Mouse (Mus musculus): ENCODE measurements around the gene Cldn10.

Gene Cldn10

DNA sequence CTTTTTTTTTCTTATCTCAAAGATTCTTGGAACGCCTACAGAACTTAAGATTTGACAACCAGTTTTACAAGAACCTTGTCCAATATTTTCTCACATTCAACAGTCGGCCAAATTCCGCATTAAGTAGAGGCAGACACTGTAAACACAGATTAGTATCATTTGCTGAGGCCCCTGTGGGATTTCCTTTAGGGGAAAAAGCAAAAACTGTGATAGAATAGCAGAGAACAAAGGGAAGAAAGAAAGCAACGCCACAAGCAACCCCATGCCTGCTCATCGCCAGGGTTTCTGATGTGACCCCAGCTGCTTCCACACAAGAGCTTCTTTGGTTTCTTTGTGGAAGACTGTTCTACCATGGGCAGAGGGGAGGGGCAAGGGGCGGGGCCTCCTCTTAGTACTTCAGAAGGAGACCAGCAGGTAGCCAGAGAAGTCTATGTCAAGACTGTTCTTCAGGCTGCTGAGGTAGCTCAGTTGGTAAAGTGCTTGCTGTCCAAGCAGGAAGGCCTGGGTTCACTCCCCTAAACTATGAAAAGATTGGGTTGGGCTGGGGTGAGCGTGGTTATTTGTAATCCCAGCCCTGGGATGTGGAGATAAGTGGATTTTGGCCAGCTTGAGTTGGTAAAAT, 39.7 kb downstream of the Cldn10 start:
- DNase-seq (ENCODE audit: low read depth, low spot score): peak; percentile 55

DNA sequence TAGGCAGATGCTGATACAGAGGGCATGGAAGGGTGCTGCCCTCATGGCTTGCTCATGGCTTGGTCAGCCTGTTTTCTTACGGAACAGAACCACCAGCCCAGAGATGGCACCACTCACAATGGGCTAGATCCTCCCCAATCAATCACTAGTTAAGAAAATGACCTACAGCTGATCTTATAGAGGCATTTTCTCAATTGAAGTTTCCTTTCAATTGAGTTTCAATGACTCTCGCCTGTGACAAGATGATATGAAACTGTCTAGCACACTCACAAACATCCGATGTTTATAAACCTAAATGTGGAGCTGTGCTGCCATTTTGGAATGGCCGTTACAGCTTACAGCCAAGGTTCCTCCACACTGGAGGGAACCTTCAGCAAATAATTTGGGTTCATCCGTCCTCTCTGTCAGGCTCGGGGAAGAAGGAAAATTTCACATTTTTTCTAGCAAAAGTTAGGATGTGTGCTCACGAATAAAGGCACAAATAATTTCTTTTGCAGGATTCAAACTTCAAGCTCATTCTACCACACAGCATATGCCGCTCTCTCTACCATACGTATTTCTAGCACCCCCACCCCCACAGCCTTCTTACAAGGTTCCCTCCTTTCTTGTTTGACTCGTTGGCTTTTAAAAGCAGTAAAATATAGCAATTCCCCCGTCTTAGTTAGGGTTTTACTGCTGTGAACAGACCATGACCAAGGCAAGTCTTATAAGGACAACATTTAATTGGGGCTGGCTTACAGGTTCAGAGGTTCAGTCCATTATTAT, 41.8 kb downstream of the Cldn10 start:
- DNase-seq (ENCODE audit: low read depth, low spot score): no peak

DNA sequence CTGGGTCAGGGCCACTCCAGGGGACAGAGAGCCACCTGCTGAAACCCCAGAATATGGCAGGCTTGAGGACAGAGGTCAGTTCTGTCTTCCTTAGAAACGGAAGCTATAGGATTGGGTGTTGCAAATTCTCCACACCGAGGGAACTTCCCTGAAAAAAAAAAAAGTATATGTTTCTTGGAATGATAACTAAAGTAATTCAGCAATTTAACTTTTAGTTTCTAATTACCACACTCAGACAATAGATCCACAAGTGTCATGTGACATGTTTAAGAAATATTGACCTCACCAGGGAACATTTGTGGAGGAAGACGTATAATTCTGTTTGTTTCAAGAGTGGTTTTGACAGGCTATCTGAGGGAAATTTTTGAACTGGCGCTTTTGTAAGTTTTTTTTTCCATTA, 43.9 kb downstream of the Cldn10 start:
- DNase-seq (ENCODE audit: low read depth, low spot score): no peak

DNA sequence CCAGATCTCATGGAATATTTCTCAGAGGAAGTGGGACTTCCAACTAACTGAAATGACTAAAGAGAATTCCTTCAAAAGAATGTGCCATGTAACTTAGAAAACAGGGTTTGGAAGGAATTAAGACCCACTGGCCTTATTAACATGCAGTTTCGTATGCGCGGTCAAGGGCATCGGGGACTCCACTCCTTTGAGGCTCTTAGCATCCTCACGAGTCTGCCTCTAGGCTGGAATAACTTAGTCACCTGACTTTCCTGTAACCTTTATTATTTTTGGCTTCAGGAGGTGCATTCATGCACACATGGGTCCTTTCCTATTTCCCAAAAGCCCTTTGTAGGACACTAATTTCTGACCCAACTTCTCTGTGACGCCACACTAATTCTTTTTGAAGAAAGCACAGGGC, 45.5 kb downstream of the Cldn10 start:
- no peak for DNase-seq (ENCODE audit: low read depth, low spot score)

DNA sequence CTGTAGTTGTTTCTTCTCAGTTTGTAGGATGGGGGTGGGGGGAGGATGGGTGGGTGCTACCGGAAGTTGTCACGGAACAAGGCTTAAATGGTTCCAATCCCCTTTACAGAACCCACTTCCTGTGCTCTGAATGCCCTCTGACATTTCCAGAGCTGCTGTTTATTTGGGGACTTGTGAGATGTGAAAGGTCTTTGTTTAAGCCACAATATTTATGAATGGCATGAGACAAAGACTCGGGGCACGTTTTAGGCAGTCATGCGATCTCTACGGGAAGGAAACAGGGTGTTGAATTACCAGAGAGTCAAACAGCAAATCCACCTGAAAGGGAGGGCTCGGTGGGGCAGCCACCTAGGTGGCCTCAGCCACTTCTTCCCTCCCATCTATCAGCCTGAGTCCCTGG, 46.6 kb downstream of the Cldn10 start:
- DNase-seq (ENCODE audit: low read depth, low spot score): no peak

DNA sequence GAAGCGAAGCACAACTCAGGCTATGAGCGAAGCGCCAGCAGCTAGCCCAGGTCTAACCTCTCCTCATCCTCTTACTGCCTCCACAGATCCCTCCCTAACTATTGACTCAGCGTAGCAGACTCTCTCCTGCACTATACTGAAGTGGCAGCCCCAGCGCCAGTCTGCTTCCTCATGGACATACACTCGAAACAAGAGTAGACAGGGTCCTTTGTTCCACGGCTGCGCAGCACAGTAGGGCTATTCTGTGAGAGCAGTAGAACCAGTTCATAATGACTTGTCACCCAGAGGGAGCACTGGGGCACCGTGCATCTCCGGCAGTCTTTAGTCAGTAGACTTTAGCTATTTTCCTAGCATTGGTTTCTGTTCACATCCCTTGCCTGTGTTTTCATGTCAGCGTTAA, 48.4 kb downstream of the Cldn10 start:
- no peak for DNase-seq (ENCODE audit: low read depth, low spot score)

DNA sequence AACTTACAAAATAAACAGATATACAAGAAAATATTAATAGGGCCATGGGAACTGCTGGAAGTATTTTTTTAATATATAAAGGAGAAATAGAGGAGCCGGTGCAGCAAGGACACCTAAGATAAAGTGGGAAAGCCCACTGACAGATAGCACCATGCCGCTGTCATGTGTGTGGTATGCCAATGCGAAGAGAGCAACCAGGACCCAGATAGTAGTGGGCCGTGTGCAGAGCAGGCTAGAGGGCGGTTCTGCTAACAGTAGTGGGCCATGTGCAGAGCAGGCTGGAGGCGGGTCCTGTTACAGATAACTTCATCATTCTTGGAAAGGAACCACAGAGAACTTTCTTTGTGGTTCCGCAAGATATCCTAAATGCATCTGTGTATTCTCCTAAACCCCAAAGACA, 49.0 kb downstream of the Cldn10 start:
- peak; percentile 68 for DNase-seq (ENCODE audit: low read depth, low spot score)

DNA sequence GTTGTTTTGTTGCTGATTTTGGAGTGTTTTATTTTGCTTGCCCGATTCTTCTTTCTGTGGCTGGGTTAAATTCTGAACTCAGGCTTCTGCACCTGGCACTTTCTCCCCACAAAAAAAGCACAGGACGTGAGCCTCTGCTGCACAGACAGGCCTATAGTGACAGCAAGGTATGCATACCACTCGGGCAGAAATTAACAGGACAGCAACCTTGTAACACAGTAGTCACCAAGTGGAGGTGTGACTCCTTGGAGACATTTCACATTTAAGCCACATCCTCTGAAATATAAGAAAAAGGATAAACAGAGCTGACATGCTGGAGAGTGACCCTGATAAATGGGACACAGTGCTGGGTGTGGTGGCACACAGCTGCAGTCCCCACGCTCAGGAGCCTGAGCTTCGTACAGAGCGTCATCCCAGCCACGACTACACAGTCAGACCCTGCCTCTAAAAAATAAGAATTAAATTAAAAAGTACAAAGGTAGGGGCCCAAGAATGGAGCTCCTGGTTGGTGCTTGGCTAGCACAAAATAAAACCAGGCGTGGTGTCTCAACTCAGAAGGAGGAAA, 50.9 kb downstream of the Cldn10 start:
- DNase-seq (ENCODE audit: low read depth, low spot score): no peak

DNA sequence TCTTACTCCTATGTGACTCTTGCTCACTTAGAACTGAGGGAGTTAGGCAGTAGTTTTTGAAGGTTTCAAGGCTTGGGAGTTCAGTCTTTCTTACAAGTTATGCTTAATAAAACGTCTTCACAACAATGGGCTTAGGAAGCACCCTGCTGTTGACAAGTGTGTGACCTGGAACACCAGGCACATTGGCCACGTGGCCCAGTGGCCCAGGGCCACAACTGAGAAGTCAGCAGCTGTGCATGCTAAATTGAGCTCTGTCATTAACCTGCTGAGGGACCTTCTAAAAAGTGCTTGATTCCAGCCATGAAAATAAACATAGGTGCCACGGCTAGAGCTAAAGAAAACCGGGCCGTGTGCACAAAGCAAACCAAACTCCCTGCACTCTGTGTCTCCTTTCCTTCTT, 51.7 kb downstream of the Cldn10 start:
- DNase-seq (ENCODE audit: low read depth, low spot score): no peak

DNA sequence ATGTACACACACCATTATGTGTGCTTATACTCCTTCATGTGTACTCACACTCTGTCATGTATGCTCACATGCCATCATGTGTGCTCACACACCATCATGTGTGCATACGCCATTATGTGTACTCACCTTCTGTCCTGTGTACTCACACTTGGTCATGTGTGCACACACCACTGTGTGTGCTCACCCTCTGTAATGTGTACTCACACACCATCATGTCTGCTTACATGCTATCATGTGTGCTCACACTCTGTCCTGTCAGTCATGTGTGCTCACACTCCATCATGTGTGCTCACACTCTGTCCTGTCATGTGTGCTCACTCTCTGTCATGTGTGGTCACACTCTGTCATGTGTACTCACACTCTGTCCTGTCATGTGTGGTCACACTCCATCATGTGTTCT, 52.3 kb downstream of the Cldn10 start:
- DNase-seq (ENCODE audit: low read depth, low spot score): no peak

DNA sequence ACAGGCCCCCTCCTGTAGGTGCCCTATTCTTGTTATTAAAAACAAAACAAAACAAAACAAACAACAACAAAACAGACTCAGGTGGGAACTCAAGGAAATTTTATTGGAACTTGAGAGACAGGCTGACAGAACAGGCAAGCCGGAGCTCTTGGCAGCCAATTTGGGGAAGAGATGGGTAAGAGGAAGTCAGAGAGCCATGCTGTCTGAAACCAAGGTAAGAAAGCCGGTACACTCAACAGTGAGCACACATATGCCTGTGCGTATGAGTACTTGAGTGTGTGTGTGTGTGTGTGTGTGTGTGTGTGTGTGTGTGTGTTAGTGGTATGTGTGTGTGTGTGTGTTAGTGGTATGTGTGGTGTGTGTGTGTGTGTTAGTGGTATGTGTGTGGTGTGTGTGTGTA, 54.6 kb downstream of the Cldn10 start:
- no peak for DNase-seq (ENCODE audit: low read depth, low spot score)

DNA sequence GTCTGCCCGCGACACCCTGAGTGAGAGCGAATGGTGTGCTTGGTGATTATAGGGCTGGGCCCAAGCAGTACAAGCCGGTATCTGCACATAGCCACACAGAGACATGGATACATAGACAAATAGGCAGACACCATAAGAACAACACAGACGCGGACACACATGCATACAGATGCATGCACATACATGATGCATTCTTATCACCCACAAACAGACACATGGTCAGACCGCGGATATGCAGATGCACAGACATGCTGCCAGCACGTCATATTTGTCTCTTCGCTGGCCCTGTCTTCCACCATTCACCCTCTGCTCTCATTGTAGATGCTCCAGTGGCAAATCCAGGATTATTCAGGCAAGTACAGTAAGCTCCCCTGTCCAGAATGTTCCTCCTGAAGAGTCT, 59.1 kb downstream of the Cldn10 start:
- DNase-seq (ENCODE audit: low read depth, low spot score): no peak

DNA sequence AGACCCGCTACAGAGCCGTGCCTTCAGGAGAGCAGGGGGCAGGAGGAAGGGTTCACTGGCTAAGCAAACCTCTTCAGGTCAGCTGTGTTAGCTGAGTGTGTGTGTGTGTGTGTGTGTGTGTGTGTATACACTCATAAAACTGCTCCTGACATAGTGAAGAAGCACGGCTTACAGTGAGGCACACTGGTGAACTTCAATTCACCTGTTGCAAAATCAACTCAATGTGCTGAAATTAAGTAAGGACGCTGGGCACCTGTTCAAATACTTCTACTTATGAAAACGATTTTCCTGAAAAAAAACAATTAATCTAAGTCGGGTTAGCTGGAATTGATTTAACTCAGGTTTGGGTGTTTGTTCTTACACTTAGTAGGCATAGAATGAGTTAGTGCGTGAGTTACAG, 60.5 kb downstream of the Cldn10 start:
- no peak for DNase-seq (ENCODE audit: low read depth, low spot score)

DNA sequence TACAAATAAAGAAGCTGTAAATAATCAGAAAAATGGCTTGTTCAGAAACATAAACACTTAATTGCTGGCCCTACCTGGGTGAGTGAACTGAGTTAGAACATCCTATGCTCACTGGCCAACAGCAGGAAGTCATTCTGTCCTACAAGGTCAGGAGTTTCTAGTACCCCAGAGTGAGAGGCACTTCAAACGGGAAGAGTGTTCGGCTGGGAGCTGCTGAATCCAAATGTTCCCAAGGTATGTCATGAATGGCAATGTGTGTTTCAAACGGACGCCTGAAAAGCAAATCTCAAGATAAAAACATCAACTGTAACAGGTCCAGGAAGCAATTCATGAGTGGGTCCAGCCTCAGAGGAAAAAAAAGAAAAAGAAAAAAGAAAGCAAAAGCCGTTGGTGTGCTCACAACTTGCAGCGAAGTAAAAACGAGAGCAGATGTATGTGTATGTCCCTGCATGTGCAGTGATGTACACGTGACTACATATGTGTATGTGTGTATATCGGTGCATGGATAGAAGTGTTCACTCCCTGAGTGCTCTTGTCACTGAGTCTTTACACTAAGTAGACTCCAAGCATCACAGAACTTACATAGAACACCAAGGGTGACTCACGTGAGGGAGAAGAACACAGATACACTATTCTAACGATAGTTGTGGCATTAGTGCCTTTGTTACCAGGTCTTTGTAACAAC, 62.4 kb downstream of the Cldn10 start:
- no peak for DNase-seq (ENCODE audit: low read depth, low spot score)

DNA sequence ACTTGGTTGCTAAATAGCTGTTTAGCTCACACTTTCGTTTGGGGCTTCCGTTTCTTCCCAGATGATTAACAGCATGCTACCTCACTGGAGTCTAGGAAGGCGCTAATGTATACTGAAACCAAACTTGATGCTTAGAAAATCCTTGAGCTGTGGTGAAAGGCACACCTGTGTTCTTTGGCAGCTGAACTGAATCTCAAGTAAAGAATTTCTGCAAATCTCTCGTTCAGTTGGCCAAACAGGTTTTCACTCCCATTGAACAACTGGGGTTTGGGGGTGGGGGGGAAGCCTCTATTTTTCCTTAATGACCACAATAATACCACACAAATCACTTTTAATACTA, 63.0 kb downstream of the Cldn10 start:
- DNase-seq (ENCODE audit: low read depth, low spot score): no peak

DNA sequence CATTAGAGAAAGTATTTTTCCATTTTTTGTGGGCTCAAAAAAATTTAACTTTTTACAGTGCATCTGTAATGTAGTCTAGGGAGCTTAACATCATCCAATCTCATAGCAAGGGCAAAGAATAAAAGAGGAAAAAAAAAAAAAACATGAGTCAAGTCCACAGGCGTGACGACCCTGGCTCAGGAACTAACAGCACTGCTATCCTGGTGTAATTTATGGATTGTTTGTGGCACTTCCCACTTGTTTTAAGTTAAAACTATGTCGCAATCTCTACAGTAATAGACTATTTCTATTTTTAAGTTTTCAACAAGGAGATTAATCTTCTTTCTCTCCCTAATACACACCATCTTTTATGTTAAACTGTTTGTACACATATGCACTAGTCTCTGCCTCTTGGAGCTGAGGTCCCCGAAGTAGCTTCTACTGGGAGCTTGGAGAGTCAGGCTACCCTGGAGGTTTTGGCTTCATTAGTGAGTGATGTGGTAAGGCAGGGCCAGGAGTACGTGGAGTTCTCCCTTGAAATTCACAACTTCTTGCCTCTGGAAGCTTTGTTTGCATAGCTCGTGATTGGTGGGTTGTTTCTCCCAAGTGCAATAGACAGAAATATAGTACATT, 63.9 kb downstream of the Cldn10 start:
- DNase-seq (ENCODE audit: low read depth, low spot score): no peak

DNA sequence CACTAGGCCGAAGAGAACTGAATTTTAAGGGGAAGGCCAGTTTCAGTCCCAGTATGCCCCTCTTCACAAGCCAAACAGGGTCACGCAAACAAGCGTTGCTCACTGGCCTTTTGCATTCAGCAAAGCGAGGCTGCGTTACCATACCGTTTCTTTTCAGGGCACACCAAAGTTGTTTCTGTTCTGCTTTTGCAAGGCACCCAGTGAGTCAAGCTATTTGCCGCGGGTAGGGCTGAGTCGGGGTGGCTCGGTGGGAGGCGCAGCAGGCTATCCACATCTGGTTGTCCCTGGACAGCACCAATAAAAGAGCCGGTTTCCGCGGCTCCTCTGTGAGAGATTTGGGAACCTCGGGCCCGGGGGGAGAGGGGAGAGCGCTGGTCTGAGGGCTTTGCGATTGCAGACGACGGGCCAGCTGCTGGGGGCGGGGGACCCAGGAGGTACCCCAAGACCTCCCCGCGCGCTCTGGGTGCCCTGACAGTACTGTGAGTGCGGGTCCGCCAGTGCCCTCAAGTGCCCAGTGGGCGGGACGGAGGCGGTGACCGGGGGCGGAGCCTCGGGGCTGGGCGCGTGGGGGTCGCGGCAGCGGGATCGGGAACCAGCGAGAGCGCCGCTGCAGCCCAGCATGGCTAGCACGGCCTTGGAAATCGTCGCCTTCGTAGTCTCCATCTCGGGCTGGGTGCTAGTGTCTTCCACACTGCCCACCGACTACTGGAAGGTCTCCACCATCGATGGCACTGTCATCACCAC, 66.8 kb downstream of the Cldn10 start:
- peak; percentile 60 for DNase-seq (ENCODE audit: low read depth, low spot score)

DNA sequence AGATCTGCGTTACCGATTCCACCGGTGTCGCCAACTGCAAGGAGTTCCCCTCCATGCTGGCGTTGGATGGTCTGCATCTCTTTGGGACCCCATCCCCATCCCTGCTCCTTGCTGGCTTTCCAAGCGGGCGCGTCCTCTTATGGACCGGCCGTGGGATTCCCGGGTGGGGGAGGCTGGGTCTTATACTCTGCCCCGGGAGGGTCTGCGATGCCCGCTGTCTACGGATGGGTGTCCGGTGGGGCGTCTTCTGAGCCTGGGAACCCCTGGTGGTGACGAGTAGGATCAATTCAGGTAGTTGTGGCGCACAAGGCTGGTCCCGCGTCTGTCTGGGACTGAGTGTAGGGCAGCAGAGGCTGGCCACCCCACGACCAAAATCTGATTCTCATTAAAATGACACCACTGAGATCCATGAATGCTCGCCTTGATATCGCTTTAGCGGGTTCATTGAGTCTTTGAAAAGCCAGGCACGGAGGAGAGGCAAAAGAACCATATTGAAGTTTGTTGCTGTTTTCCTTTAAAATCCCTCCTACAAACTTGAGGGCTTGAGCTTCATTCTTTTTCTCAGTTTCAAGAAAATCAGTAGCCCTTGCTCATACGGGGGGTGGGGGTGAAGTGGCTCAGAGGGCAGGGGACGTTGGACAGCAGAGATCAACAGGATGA, 67.6 kb downstream of the Cldn10 start:
- peak; percentile 64 for DNase-seq (ENCODE audit: low read depth, low spot score)

DNA sequence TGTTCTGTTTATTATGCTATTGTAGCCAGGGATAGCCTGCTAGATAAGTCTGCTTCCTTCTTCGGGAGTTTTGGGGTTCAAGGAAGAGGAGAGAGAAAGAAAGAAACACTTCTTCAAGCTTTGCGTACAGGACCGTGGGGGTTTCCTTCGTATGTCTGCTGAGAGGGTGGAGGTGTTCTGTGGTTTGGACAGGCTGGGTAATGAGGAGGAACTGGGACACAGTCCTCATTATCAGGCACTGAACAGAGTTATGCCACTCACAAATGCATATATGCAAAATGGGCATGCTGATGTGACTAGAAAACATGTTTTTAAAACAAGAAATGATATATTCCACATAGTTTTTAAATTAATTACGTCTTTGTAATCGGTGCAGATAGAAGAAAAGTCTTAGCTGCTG, 68.9 kb downstream of the Cldn10 start:
- DNase-seq (ENCODE audit: low read depth, low spot score): no peak

DNA sequence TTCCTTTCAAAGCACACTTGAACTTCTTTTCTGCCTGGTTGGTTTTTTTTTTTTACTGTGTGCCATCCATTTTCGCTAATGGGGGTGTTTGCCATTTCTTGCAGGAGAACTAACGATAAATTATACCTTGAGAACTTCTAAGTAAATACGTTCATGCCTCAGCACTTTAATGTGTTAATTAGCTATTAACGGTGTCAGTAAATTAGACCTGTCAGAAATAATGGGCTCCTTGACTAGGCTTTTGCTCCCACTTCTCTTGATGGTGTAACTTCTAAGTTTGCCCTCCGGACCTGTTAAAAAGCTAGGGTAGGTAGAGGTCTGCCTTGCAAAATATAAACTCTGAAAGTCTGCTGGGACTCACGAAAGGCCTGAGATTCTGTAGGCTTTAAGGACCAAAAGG, 70.6 kb downstream of the Cldn10 start:
- no peak for DNase-seq (ENCODE audit: low read depth, low spot score)

DNA sequence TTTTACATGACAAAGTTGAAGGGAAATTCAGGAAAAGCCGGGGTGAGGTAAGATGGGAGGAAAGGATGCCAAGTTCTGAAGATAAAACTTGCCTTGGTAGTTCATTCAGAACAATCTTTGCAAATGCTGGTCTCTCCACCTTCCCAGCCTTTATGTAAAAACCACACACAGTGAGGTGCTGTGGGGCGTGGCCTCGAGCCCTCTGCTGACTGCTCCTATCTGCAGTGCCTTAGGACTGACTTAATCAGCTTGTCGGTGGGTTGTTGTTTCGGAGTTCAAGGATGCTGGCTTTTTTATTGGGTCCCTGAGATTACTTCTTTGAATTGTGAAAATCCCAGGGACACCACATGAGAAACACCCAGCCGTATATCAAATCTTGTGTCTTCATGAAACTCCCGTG, 74.5 kb downstream of the Cldn10 start:
- DNase-seq (ENCODE audit: low read depth, low spot score): no peak

All from ZHBTc4 (cell line).